Mouse (Mus musculus): ENCODE measurements around the gene Meis2. TPM values are rescaled to one million over a fixed set of nuclear protein-coding genes. Genes with fewer than 3 reads are reported as not detected.

Gene Meis2
- polyA plus RNA-seq (2016; fragmentation: Nextera tagmentation; extraction: Ambion mirVana), result 45.2 and 62.7 TPM in 2 replicates

GRCm38 (mm10) chr2:116065570-116066005, at the start of gene Meis2:
Meis2 (minus strand) TSS chr2:116065839.
- WGBS, result under 1% methylated on average over 25 of the region's 37 CpGs
- Histone ChIP-seq H3K27ac (peak within 1 kb of the TSS; percentile 99), H3K9me3 (no peaks in the 10 kb centered on the region), H3K27me3 (ENCODE audit: insufficient read depth, poor library complexity, severe bottlenecking) (no peaks in the 10 kb centered on the region), H3K4me3 (peak within 1 kb of the TSS; percentile 93), H3K4me1 (peaks cover 15% of the 10 kb centered on the region), H3K36me3 (no peaks in the 10 kb centered on the region; the same call in 1 of the 2 replicates)
- peak; percentile 97 for DNase-seq (ENCODE audit: low spot score)

- no peaks in the 10 kb centered on the region for H3K36me3 ChIP-seq
- H3K27me3 ChIP-seq (ENCODE audit: insufficient read depth, poor library complexity, severe bottlenecking), result no peaks in the 10 kb centered on the region
- DNase-seq (ENCODE audit: low spot score), result no peak
- 0 out of 2 replicates have a peak, but pooled peaks cover 5% of the 10 kb centered on the region for H3K4me1 ChIP-seq
- no peak overlapping the region for H3K4me3 ChIP-seq
- no peaks in the 10 kb centered on the region for H3K9me3 ChIP-seq
- WGBS, result 67% methylated on average over 4 of the region's 4 CpGs
- H3K27ac ChIP-seq, result no peak overlapping the region
Observed at GRCm38 (mm10) chr2:116106194-116106593, 40.6 kb upstream of the Meis2 start.

GRCm38 (mm10) chr2:116105179-116105578, 39.5 kb upstream of the Meis2 start:
- 68% methylated on average over 3 of the region's 3 CpGs for WGBS
- no peak for DNase-seq (ENCODE audit: low spot score)
- no peaks in the 10 kb centered on the region for H3K9me3 ChIP-seq

GRCm38 (mm10) chr2:116103411-116103996, 37.9 kb upstream of the Meis2 start:
- Histone ChIP-seq H3K27ac (no peak overlapping the region; the same call in 1 of the 2 replicates), H3K9me3 (no peaks in the 10 kb centered on the region), H3K36me3 (no peaks in the 10 kb centered on the region), H3K4me1 (0 out of 2 replicates have a peak, but pooled peaks cover 5% of the 10 kb centered on the region), H3K27me3 (ENCODE audit: insufficient read depth, poor library complexity, severe bottlenecking) (no peaks in the 10 kb centered on the region), H3K4me3 (no peak overlapping the region)
- DNase-seq (ENCODE audit: low spot score), result no peak
- 44% methylated on average over 5 of the region's 5 CpGs for WGBS

More at GRCm38 (mm10) chr2:116105179-116105578, 39.5 kb upstream of the Meis2 start:
- H3K4me1 ChIP-seq, result 0 out of 2 replicates have a peak, but pooled peaks cover 5% of the 10 kb centered on the region
- no peak overlapping the region for H3K27ac ChIP-seq
- no peak overlapping the region for H3K4me3 ChIP-seq
- H3K36me3 ChIP-seq, result no peaks in the 10 kb centered on the region
- H3K27me3 ChIP-seq (ENCODE audit: insufficient read depth, poor library complexity, severe bottlenecking), result no peaks in the 10 kb centered on the region

- no peaks in the 10 kb centered on the region for H3K27me3 ChIP-seq (ENCODE audit: insufficient read depth, poor library complexity, severe bottlenecking)
- H3K36me3 ChIP-seq, result no peaks in the 10 kb centered on the region
- H3K4me3 ChIP-seq, result no peak overlapping the region
- DNase-seq (ENCODE audit: low spot score), result no peak
- peaks cover 5% of the 10 kb centered on the region; the same call in 1 of the 2 replicates for H3K4me1 ChIP-seq
- no peaks in the 10 kb centered on the region for H3K9me3 ChIP-seq
- no peak overlapping the region for H3K27ac ChIP-seq
Observed at GRCm38 (mm10) chr2:116101221-116101620, 35.6 kb upstream of the Meis2 start.

- Histone ChIP-seq H3K4me1 (0 out of 2 replicates have a peak, but pooled peaks cover 2% of the 10 kb centered on the region), H3K27ac (no peak overlapping the region), H3K36me3 (no peaks in the 10 kb centered on the region), H3K4me3 (no peak overlapping the region), H3K9me3 (no peaks in the 10 kb centered on the region), H3K27me3 (ENCODE audit: insufficient read depth, poor library complexity, severe bottlenecking) (peaks cover 4% of the 10 kb centered on the region; the same call in 1 of the 2 replicates)
- DNase-seq (ENCODE audit: low spot score), result no peak
- 75% methylated on average over 2 of the region's 2 CpGs for WGBS
Observed at GRCm38 (mm10) chr2:116080961-116081360, 15.3 kb upstream of the Meis2 start.

- no peaks in the 10 kb centered on the region for H3K36me3 ChIP-seq
- 73% methylated on average over 2 of the region's 2 CpGs for WGBS
- no peaks in the 10 kb centered on the region for H3K9me3 ChIP-seq
- H3K27ac ChIP-seq, result no peak overlapping the region
- peaks cover 9% of the 10 kb centered on the region for H3K27me3 ChIP-seq (ENCODE audit: insufficient read depth, poor library complexity, severe bottlenecking)
- no peak for DNase-seq (ENCODE audit: low spot score)
- peaks cover 12% of the 10 kb centered on the region; the same call in 1 of the 2 replicates for H3K4me1 ChIP-seq
- H3K4me3 ChIP-seq, result no peak overlapping the region
Observed at GRCm38 (mm10) chr2:116078841-116079240, 13.2 kb upstream of the Meis2 start.

GRCm38 (mm10) chr2:116077716-116078115, 12.1 kb upstream of the Meis2 start:
- H3K4me3 ChIP-seq, result no peak overlapping the region

GRCm38 (mm10) chr2:116076752-116077480, 11.3 kb upstream of the Meis2 start:
- no peak overlapping the region for H3K4me3 ChIP-seq
- no peaks in the 10 kb centered on the region for H3K9me3 ChIP-seq
- no peak overlapping the region for H3K27ac ChIP-seq
- H3K27me3 ChIP-seq (ENCODE audit: insufficient read depth, poor library complexity, severe bottlenecking), result peaks cover 9% of the 10 kb centered on the region
- H3K4me1 ChIP-seq, result peaks cover 28% of the 10 kb centered on the region
- DNase-seq (ENCODE audit: low spot score), result no peak
- H3K36me3 ChIP-seq, result no peaks in the 10 kb centered on the region

More at GRCm38 (mm10) chr2:116077716-116078115, 12.1 kb upstream of the Meis2 start:
- no peaks in the 10 kb centered on the region for H3K36me3 ChIP-seq
- no peak overlapping the region for H3K27ac ChIP-seq
- no peak for DNase-seq (ENCODE audit: low spot score)
- peaks cover 9% of the 10 kb centered on the region for H3K27me3 ChIP-seq (ENCODE audit: insufficient read depth, poor library complexity, severe bottlenecking)
- peaks cover 20% of the 10 kb centered on the region for H3K4me1 ChIP-seq
- no peaks in the 10 kb centered on the region for H3K9me3 ChIP-seq
- WGBS, result 57% methylated on average over 3 of the region's 3 CpGs

- Histone ChIP-seq H3K9me3 (no peaks in the 10 kb centered on the region), H3K36me3 (no peaks in the 10 kb centered on the region), H3K27me3 (ENCODE audit: insufficient read depth, poor library complexity, severe bottlenecking) (peaks cover 9% of the 10 kb centered on the region), H3K4me3 (peak overlapping the region; percentile 62), H3K4me1 (peaks cover 32% of the 10 kb centered on the region), H3K27ac (peak overlapping the region; percentile 79)
- under 1% methylated on average over 23 of the region's 23 CpGs for WGBS
- peak; percentile 86 for DNase-seq (ENCODE audit: low spot score)
Observed at GRCm38 (mm10) chr2:116075902-116076301, 10.3 kb upstream of the Meis2 start.

- H3K4me3 ChIP-seq, result peak overlapping the region; percentile 62
- peaks cover 9% of the 10 kb centered on the region for H3K27me3 ChIP-seq (ENCODE audit: insufficient read depth, poor library complexity, severe bottlenecking)
- peaks cover 32% of the 10 kb centered on the region for H3K4me1 ChIP-seq
- no peaks in the 10 kb centered on the region for H3K9me3 ChIP-seq
- no peaks in the 10 kb centered on the region for H3K36me3 ChIP-seq
- DNase-seq (ENCODE audit: low spot score), result no peak
- WGBS, result under 1% methylated on average over 20 of the region's 20 CpGs
- peak overlapping the region; percentile 79 for H3K27ac ChIP-seq
Observed at GRCm38 (mm10) chr2:116075477-116075876, 9.8 kb upstream of the Meis2 start.

GRCm38 (mm10) chr2:116074726-116075440, 9.2 kb upstream of the Meis2 start:
- H3K36me3 ChIP-seq, result no peaks in the 10 kb centered on the region
- H3K9me3 ChIP-seq, result no peaks in the 10 kb centered on the region
- H3K27me3 ChIP-seq (ENCODE audit: insufficient read depth, poor library complexity, severe bottlenecking), result peaks cover 9% of the 10 kb centered on the region
- H3K27ac ChIP-seq, result peak overlapping the region; percentile 79
- WGBS, result 9% methylated on average over 17 of the region's 17 CpGs
- peaks cover 32% of the 10 kb centered on the region for H3K4me1 ChIP-seq
- H3K4me3 ChIP-seq, result peak overlapping the region; percentile 62
- DNase-seq (ENCODE audit: low spot score), result no peak

- 27% methylated on average over 3 of the region's 3 CpGs for WGBS
Observed at GRCm38 (mm10) chr2:116074061-116074460, 8.4 kb upstream of the Meis2 start.

More at GRCm38 (mm10) chr2:116074061-116074460, 8.4 kb upstream of the Meis2 start:
- Histone ChIP-seq H3K36me3 (no peaks in the 10 kb centered on the region), H3K9me3 (no peaks in the 10 kb centered on the region), H3K4me1 (peaks cover 36% of the 10 kb centered on the region), H3K27ac (no peak overlapping the region), H3K27me3 (ENCODE audit: insufficient read depth, poor library complexity, severe bottlenecking) (peaks cover 9% of the 10 kb centered on the region), H3K4me3 (no peak overlapping the region)
- DNase-seq (ENCODE audit: low spot score), result no peak
